Mouse (Mus musculus) activated CD4-positive, CD25-positive, alpha-beta regulatory T cell, adult 4 months (primary cell): ENCODE measurements around the gene Actbl2. TPM values are rescaled to one million over a fixed set of nuclear protein-coding genes. Genes with fewer than 3 reads are reported as not detected.
A peak's percentile ranks its signal among the peaks of the same experiment; 100 is the strongest.

Source experiments
- ATAC-seq: one replicate; pipeline ENCODE4 v1.8.0; 2017
- polyA plus RNA-seq, 2 experiments: library from polyadenylated mRNA; unstranded; fragments of 100-300 nt; shearing (Covaris generic); gene quantifications; one replicate each; pipeline ENCODE4 v1.2.1; 2017

The Actbl2 gene
- under 1 TPM in 1 of 2 experiments, not detected in 1; 0.28 TPM for polyA plus RNA-seq

- no peak for ATAC-seq
Measured at GRCm38 (mm10) chr13:111254713-111255112, at the start of gene Actbl2. TSS of gene Actbl2 (plus strand) at chr13:111255013.

- no peak for ATAC-seq
Measured at GRCm38 (mm10) chr13:111210649-111211378, 44.0 kb upstream of the Actbl2 start.

GRCm38 (mm10) chr13:111228768-111229167 lies 26.0 kb upstream of the Actbl2 start:
- ATAC-seq, result no peak

- ATAC-seq, result no peak
Measured at GRCm38 (mm10) chr13:111229541-111229940, 25.3 kb upstream of the Actbl2 start.

- ATAC-seq, result no peak
Measured at GRCm38 (mm10) chr13:111232416-111232815, 22.4 kb upstream of the Actbl2 start.

- ATAC-seq, result no peak
Measured at GRCm38 (mm10) chr13:111233356-111233755, 21.5 kb upstream of the Actbl2 start.

- ATAC-seq, result no peak
Measured at GRCm38 (mm10) chr13:111234573-111234972, 20.2 kb upstream of the Actbl2 start.

- ATAC-seq, result no peak
Measured at GRCm38 (mm10) chr13:111235719-111236166, 19.1 kb upstream of the Actbl2 start.

GRCm38 (mm10) chr13:111236461-111236864 lies 18.4 kb upstream of the Actbl2 start:
- ATAC-seq, result no peak

- ATAC-seq, result no peak
Measured at GRCm38 (mm10) chr13:111237296-111237695, 17.5 kb upstream of the Actbl2 start.

GRCm38 (mm10) chr13:111237865-111238465 lies 16.8 kb upstream of the Actbl2 start:
- ATAC-seq, result peak; percentile 79

- ATAC-seq, result no peak
Measured at GRCm38 (mm10) chr13:111251106-111251505, 3.7 kb upstream of the Actbl2 start.

- peak; percentile 46 for ATAC-seq
Measured at GRCm38 (mm10) chr13:111251795-111252194, 3.0 kb upstream of the Actbl2 start.

- peak; percentile 58 for ATAC-seq
Measured at GRCm38 (mm10) chr13:111258016-111258415, 3.2 kb downstream of the Actbl2 start.

GRCm38 (mm10) chr13:111258424-111259092 lies 3.7 kb downstream of the Actbl2 start:
- ATAC-seq, result peak; percentile 49

GRCm38 (mm10) chr13:111259093-111259491 lies 4.3 kb downstream of the Actbl2 start:
- no peak for ATAC-seq

GRCm38 (mm10) chr13:111259711-111260110 lies 4.9 kb downstream of the Actbl2 start:
- ATAC-seq, result no peak

- ATAC-seq, result no peak
Measured at GRCm38 (mm10) chr13:111263186-111263585, 8.4 kb downstream of the Actbl2 start.

GRCm38 (mm10) chr13:111263758-111264157 lies 8.9 kb downstream of the Actbl2 start:
- no peak for ATAC-seq

- ATAC-seq, result peak; percentile 72
Measured at GRCm38 (mm10) chr13:111265231-111266000, 10.6 kb downstream of the Actbl2 start.

- no peak for ATAC-seq
Measured at GRCm38 (mm10) chr13:111266855-111267254, 12.0 kb downstream of the Actbl2 start.

GRCm38 (mm10) chr13:111268992-111269391 lies 14.2 kb downstream of the Actbl2 start:
- ATAC-seq, result no peak
